Mouse (Mus musculus) hindbrain, embryonic 13.5 days (tissue): ENCODE measurements around the gene Sqor. TPM values are rescaled to one million over a fixed set of nuclear protein-coding genes. Genes with fewer than 3 reads are reported as not detected.

Experiments
- ATAC-seq: fragments of 200-750 bp; cut with Nextera tagmentation; 2 replicates; pipeline ENCODE4 v1.8.0; 2017; ENCODE audit warnings: moderate TSS enrichment; ENCODE audit not compliant: low FRiP score
- H3K27ac ChIP-seq: fragments of 300-500 bp; sonication (generic); 2 replicates; pipeline ENCODE4 v1.5.1; 2015; ENCODE audit warnings: inconsistent platforms, mild to moderate bottlenecking, moderate library complexity
- H3K27me3 ChIP-seq: fragments of 300-500 bp; sonication (generic); 2 replicates; pipeline ENCODE4 v1.6.1; 2015; ENCODE audit warnings: mild to moderate bottlenecking, inconsistent platforms
- H3K36me3 ChIP-seq: fragments of 300-500 bp; sonication (generic); 2 replicates; pipeline ENCODE4 v1.6.1; 2015; ENCODE audit warnings: mild to moderate bottlenecking, inconsistent platforms
- H3K4me1 ChIP-seq: fragments of 300-500 bp; sonication (generic); replicated peaks from 2 replicates; pipeline ENCODE4 v1.6.1; 2015; ENCODE audit warnings: inconsistent platforms
- H3K4me2 ChIP-seq: fragments of 300-500 bp; sonication (generic); 2 replicates; pipeline ENCODE4 v1.6.1; 2015; ENCODE audit warnings: inconsistent platforms, mild to moderate bottlenecking, moderate library complexity
- H3K4me3 ChIP-seq: fragments of 300-500 bp; sonication (generic); 2 replicates; pipeline ENCODE4 v1.5.1; 2015; ENCODE audit warnings: mild to moderate bottlenecking, inconsistent platforms
- H3K9ac ChIP-seq: fragments of 300-500 bp; sonication (generic); 2 replicates; pipeline ENCODE4 v1.6.1; 2015; ENCODE audit warnings: mild to moderate bottlenecking, inconsistent platforms
- H3K9me3 ChIP-seq: fragments of 300-500 bp; sonication (generic); 2 replicates; pipeline ENCODE4 v1.6.1; 2016; ENCODE audit warnings: inconsistent platforms
- WGBS: fragments of 180-500 bp; shearing (Covaris S2); methylation state at CpG from one replicate; pipeline ENCODE4 v1.1.7; 2015; 5-methylcytosine and 5-hydroxymethylcytosine counted together
- polyA plus RNA-seq: library from polyadenylated mRNA; unstranded; fragments of >200 nt; fragmentation: Nextera tagmentation; extraction: Ambion mirVana; gene quantifications from 2 replicates; pipeline ENCODE4 v1.2.1, GENCODE M21; 2015

Sqor gene
- polyA plus RNA-seq: 2.7 and 3.6 TPM in 2 replicates

DNA sequence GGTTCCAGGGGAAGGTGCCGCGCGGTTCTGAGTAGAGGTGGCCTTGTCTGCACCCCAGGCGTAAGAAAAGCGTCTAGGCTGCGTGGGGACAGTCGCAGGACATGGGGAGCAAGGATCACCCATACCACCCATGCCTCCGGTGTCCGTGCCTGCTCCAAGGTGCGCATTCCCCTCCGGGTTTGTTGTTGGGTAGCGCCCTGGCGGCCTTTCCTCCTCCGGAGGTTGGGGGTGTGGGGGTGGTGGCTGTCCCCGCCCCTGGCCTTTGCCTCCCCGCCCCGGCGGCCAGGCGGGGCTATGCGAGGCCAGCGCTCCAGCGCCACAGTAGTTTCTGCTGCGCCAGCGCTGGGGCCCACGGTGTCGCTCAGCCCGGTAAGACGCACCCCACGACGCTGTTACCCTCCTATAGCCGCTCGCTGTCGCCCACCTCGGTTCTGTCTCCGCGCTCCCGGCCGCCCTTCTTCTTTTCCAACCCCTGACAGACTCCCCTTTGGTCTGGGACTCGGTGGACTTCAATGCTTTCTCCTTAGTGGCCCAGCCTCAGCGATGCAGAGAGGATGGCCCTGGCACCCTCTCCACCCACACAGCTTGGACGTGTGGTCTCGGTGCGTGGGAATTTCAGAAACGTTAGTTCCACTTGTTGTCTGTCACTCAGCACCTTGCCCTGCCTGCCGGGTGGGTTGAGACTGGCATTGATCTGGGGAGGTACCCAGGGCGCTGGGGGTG is at the start of gene Sqor:
Sqor (plus strand) TSS at position 167 of the 723 bp plus-strand sequence.
- WGBS: under 1% methylated on average over 41 of the region's 46 CpGs
- Histone ChIP-seq H3K27ac (no peak within 1 kb of the TSS), H3K27me3 (peaks cover 41% of the 10 kb centered on the region), H3K36me3 (no peaks in the 10 kb centered on the region), H3K4me3 (peak within 1 kb of the TSS; percentile 43), H3K4me2 (peak within 1 kb of the TSS; percentile 80), H3K9me3 (no peaks in the 10 kb centered on the region), H3K9ac (peak within 1 kb of the TSS; percentile 60), H3K4me1 (peaks cover 9% of the 10 kb centered on the region)
- peak; percentile 46; the same call in 1 of the 2 replicates for ATAC-seq

DNA sequence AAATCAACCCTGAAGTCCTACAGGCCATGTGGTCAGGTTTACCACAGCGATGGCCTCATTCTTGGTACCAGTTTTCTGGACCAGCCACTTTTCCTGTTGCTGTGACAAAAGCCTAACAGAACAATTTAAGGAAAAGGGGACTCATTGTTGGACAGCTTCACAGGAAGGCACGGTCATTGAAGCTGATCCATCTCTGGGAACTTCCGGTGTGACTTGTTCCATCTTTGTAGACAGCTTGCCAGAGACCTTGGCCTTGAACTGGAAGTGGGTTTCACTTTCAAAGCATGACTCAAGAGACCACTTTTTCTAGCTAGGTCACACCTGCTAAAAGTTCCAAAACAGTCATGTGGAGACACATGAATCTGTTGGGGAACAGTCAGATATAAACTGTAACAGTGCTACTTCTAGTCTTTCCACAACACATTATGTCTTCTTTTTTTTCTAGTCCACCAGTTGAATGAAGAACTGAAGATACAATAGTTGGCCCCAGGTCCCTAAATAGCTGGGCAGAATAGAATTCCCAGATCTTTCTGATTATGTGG is 48.7 kb upstream of the Sqor start:
- Histone ChIP-seq H3K9ac (no peak overlapping the region), H3K27ac (no peak overlapping the region), H3K27me3 (0 out of 2 replicates have a peak, but pooled peaks cover 5% of the 10 kb centered on the region), H3K4me3 (no peak overlapping the region), H3K4me2 (no peak overlapping the region), H3K4me1 (no peaks in the 10 kb centered on the region), H3K9me3 (no peaks in the 10 kb centered on the region), H3K36me3 (no peaks in the 10 kb centered on the region)
- WGBS: 86% methylated on average over 3 of the region's 3 CpGs
- ATAC-seq: no peak

DNA sequence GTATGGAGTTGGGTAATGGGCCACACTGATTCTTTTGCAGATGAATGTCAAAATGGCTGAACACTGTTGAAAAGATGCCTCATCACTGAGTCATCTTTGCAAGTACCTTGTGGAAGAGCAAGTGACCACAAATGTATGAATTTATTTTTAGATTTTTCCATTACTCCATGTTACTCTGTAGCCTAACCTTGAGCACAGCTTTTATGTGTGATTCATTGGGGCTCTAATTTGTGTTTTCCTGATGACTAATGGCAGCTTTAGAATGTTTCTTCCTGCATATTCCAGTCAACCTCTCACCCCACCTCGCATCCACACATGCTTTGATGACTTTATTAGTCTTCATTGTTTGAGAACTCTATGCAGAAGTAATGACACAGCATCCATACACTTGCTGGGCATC is 45.8 kb upstream of the Sqor start:
- no peak for ATAC-seq
- Histone ChIP-seq H3K27ac (no peak overlapping the region), H3K36me3 (no peaks in the 10 kb centered on the region), H3K4me2 (no peak overlapping the region), H3K9me3 (no peaks in the 10 kb centered on the region), H3K4me1 (no peaks in the 10 kb centered on the region), H3K27me3 (0 out of 2 replicates have a peak, but pooled peaks cover 5% of the 10 kb centered on the region), H3K9ac (no peak overlapping the region), H3K4me3 (no peak overlapping the region)
- 74% methylated on average over 1 of the region's 1 CpGs for WGBS

DNA sequence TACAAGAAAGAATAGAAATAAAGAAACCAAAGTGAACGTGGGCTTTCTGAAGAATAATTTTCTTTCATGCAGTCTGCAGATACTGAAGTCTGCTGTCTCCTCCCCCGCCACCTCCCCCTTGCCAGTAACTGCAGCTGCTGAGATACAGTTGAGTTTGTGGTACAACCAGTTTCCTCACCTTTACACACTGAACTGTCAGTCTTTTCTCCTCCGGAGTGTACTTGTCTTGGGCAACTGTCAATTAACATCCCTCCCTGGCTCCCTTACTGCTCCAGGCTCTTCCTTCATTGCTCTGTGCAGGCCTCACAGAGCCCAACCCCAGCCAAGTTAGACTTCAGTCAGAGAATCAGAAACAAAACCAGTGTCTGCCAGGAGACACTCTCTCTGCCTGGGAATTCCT is 44.5 kb upstream of the Sqor start:
- no peak overlapping the region for H3K4me3 ChIP-seq
- 79% methylated on average over 3 of the region's 3 CpGs for WGBS
- ATAC-seq: no peak
- H3K9ac ChIP-seq: no peak overlapping the region
- H3K9me3 ChIP-seq: no peaks in the 10 kb centered on the region
- H3K4me2 ChIP-seq: no peak overlapping the region
- H3K4me1 ChIP-seq: no peaks in the 10 kb centered on the region
- H3K27ac ChIP-seq: no peak overlapping the region
- H3K36me3 ChIP-seq: no peaks in the 10 kb centered on the region
- peaks cover 9% of the 10 kb centered on the region; the same call in 1 of the 2 replicates for H3K27me3 ChIP-seq

DNA sequence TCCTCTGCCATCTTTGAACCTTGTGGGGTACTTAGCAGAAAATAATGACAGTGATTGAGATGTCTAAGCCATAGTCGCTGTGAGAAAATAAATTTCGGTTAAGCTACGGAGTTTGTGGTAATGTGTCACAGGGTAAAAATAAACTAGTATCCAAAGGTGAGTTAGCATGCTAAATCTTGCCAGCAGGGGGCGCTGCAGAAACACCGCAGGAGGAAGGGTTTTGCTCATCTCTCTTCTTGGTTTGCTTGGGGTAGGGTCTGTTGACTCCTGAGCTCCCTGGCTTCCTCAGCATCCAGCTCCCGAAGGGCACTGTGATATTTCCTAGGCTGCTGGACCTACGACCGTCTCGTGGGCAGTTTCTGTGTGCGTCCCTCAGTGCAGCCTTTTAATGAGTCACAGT is 39.4 kb upstream of the Sqor start:
- Histone ChIP-seq H3K36me3 (no peaks in the 10 kb centered on the region), H3K4me3 (no peak overlapping the region), H3K27me3 (peaks cover 17% of the 10 kb centered on the region; the same call in 1 of the 2 replicates), H3K9ac (no peak overlapping the region), H3K4me1 (no peaks in the 10 kb centered on the region), H3K9me3 (no peaks in the 10 kb centered on the region), H3K27ac (no peak overlapping the region), H3K4me2 (no peak overlapping the region)
- WGBS: 61% methylated on average over 10 of the region's 10 CpGs
- no peak for ATAC-seq

DNA sequence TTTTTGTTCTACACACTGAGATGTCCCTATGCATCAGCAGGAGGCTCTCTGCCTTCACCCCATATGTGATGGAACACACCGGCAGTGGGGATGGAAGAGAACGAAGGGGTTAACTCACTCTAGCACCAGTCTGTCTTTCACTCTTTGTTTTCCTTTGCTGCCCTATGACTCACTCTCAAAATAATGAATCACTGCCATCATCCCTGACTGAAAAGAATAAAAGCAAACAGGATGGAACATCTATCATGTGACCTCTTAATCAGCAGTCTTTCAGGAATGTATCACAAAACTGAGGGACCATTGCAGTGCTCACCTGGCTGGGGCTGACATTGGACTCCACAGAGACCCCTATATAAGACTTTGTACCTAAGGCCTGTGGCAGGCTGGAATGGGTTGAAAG is 33.6 kb upstream of the Sqor start:
- 35% methylated on average over 2 of the region's 2 CpGs for WGBS

DNA sequence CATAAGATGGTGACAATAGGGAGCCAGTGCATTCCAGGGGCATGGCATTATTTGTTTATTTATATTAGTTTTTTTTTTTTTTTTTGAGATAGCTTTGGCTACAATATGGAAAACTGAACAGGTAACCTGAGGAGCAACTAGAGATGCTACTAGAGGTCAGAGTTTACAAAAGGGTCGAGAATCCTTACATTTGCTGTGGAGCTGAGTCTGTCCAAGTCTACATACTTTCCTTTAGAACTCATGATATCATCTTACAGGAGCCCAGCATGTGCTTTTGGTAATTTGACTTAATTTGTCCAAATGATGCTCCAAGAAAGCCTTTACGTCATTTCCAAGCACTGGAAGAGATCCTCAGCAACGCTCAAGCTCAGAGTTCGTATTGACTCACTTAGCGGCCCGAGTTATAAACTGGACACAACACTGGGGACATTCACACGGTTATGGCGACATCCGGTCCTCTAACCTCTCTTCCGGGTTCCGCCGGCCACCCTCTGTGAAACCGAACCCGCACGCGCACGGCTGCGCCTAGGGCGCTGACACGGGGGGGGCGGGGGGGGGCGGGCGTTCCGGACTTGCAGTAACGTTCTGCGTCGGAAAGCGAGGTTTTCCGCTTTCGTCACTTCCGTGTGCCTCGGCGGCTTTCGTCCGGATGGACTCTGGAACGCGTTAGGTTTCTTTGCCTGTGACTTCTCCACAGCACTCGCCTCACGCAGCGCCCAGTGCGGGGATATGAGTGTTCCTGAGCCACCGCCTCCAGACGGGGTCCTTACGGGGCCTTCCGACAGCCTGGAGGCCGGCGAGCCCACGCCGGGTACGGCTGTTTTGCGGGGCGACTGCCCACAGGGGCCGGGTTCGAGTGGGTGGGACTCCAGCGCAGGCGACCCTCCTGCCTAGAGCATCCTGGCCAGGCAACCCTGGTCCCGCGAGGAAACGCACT is 26.9 kb upstream of the Sqor start, which contains the start of gene Bloc1s6:
Bloc1s6 (plus strand) TSS at position 610 of the 937 bp plus-strand sequence.
- no peaks in the 10 kb centered on the region for H3K9me3 ChIP-seq
- H3K9ac ChIP-seq: peak within 1 kb of the TSS; percentile 93
- H3K36me3 ChIP-seq: peaks cover 8% of the 10 kb centered on the region
- peak; percentile 95 for ATAC-seq
- peak within 1 kb of the TSS; percentile 96 for H3K27ac ChIP-seq
- peak within 1 kb of the TSS; percentile 72 for H3K4me2 ChIP-seq
- peak within 1 kb of the TSS; percentile 80 for H3K4me3 ChIP-seq
- H3K27me3 ChIP-seq: peaks cover 17% of the 10 kb centered on the region
- peaks cover 18% of the 10 kb centered on the region for H3K4me1 ChIP-seq
- WGBS: under 1% methylated on average over 54 of the region's 59 CpGs

More for the DNA sequence above, 33.6 kb upstream of the Sqor start:
- Histone ChIP-seq H3K9ac (no peak overlapping the region), H3K4me2 (no peak overlapping the region), H3K4me3 (no peak overlapping the region), H3K27ac (no peak overlapping the region), H3K4me1 (no peaks in the 10 kb centered on the region), H3K27me3 (peaks cover 37% of the 10 kb centered on the region), H3K9me3 (no peaks in the 10 kb centered on the region), H3K36me3 (no peaks in the 10 kb centered on the region)
- ATAC-seq: no peak

DNA sequence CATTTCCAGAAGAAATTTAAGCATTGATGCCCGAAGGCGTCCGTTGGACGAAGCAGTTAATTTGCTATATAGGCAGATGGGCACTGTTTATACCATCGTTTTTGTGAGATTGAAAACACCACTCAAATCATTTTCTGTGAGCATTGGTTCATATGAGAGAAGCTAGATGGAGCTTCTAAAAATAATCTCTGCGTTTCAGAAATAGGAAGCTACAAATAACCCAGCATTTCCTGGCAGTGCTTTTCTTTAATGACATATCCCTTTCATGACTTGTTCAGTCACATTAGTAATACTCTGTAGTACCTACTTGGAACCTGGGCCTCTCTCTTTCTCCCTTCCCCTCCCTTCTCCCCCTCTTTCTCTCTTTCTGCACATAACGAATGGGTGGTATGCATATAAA is 26.0 kb upstream of the Sqor start:
- H3K4me3 ChIP-seq: peak overlapping the region; percentile 80
- peaks cover 14% of the 10 kb centered on the region for H3K36me3 ChIP-seq
- no peaks in the 10 kb centered on the region for H3K9me3 ChIP-seq
- H3K27me3 ChIP-seq: peaks cover 15% of the 10 kb centered on the region
- H3K9ac ChIP-seq: peak overlapping the region; percentile 93
- H3K4me2 ChIP-seq: peak overlapping the region; percentile 72
- WGBS: 35% methylated on average over 7 of the region's 7 CpGs
- peak overlapping the region; percentile 96 for H3K27ac ChIP-seq
- ATAC-seq: no peak
- peaks cover 18% of the 10 kb centered on the region for H3K4me1 ChIP-seq

DNA sequence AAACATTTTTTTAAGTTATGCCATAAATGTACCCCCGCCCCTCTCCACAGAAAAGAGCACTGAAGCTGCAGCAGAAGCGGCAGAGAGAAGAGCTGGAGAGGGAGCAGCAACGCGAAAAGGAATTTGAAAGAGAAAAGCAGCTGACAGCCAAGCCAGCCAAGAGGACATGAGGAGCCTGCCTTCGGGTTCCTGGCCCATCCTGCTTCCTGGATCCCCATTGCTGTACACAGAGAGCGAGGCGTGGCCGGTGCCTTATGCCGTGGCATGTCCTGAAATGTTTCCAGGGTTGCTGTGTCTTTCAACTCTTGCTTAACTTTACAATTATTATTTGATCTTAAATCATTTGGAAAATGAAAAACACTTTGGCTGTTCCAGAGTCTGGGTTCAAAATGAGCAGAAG is 18.6 kb upstream of the Sqor start:
- peaks cover 57% of the 10 kb centered on the region for H3K36me3 ChIP-seq
- WGBS: 94% methylated on average over 9 of the region's 9 CpGs

DNA sequence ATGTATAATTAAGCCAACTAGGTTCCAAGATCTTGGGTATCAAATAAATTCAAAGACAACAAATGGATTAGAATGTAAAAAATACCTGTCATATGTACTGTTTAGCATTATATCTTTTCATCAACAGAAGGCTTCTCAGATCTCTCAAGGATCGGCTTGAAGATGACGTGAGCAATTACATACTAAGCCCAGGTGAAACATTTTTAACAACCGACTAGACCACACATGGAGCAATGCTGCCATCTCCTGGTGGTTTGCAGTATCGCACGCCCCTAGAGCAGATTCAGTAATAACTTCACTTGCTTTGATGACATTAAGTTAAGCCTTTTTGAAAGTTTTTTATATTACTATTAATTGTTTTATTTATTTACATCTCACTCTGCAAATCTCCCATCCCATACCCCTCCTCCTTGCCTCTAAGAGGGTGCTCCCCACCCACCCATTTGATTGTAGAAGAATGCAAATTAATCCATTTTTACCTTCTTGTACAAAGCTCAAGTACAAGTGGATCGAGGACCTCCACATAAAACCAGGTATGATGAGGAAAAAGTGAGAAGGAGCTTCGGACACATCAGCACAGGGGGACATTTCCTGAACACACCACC is 11.2 kb upstream of the Sqor start:
- Histone ChIP-seq H3K4me2 (peak overlapping the region; percentile 17; the same call in 1 of the 2 replicates), H3K4me1 (no peaks in the 10 kb centered on the region), H3K27ac (no peak overlapping the region), H3K9ac (no peak overlapping the region), H3K27me3 (peaks cover 11% of the 10 kb centered on the region; the same call in 1 of the 2 replicates), H3K9me3 (no peaks in the 10 kb centered on the region), H3K4me3 (no peak overlapping the region), H3K36me3 (peaks cover 4% of the 10 kb centered on the region; the same call in 1 of the 2 replicates)
- 15% methylated on average over 7 of the region's 7 CpGs for WGBS
- peak; percentile 63; the same call in 1 of the 2 replicates for ATAC-seq

More for the DNA sequence above, 18.6 kb upstream of the Sqor start:
- Histone ChIP-seq H3K4me1 (no peaks in the 10 kb centered on the region), H3K4me3 (no peak overlapping the region), H3K27me3 (no peaks in the 10 kb centered on the region), H3K27ac (no peak overlapping the region), H3K9me3 (no peaks in the 10 kb centered on the region), H3K4me2 (no peak overlapping the region), H3K9ac (no peak overlapping the region)
- no peak for ATAC-seq

DNA sequence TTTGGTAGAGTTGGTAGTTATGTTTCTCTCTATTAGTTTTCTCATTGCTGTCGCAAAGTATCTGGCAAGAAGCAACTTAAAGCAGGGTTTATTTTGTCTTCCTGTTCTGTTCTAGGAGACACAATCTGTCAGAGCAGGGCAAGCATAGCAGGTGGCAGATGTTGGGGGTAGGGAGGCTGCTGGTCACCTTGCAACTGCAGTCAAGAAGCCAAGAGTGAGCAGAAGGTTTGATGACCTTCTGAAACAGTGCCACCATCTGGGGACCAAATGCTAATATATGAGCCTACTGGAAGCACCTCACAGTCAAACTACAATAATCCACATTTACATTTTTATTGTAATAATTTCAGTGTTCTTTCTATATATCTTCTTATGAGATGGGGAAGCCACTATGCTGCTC is 5.2 kb upstream of the Sqor start:
- Histone ChIP-seq H3K36me3 (no peaks in the 10 kb centered on the region), H3K27ac (no peak overlapping the region), H3K4me1 (peaks cover under 1% of the 10 kb centered on the region), H3K4me3 (no peak overlapping the region), H3K9me3 (no peaks in the 10 kb centered on the region), H3K9ac (no peak overlapping the region), H3K4me2 (no peak overlapping the region), H3K27me3 (peaks cover 21% of the 10 kb centered on the region)
- WGBS: 90% methylated on average over 1 of the region's 1 CpGs
- ATAC-seq: no peak
